Mouse (Mus musculus) liver, embryonic 12.5 days (tissue): ENCODE results near the gene Magi2. TPM values are rescaled to one million over a fixed set of nuclear protein-coding genes. Genes with fewer than 3 reads are reported as not detected.
"Not testable (repeated sequence)": the region's sequence is repeated elsewhere in the genome, so short reads cannot be mapped to it uniquely, and the experiment has no call there.

Experiments used
- ATAC-seq: fragments of 200-750 bp; cut with Nextera tagmentation; 2 replicates; pipeline ENCODE4 v1.8.0; 2017; ENCODE audit warnings: moderate number of reproducible peaks, mild to moderate bottlenecking, moderate library complexity
- H3K27ac ChIP-seq: fragments of 300-500 bp; sonication (generic); 2 replicates; pipeline ENCODE4 v1.5.1; 2016; ENCODE audit warnings: mild to moderate bottlenecking
- H3K27me3 ChIP-seq: fragments of 300-500 bp; sonication (generic); replicated peaks from 2 replicates; pipeline ENCODE4 v1.6.1; 2016; ENCODE audit warnings: mild to moderate bottlenecking, moderate library complexity
- H3K36me3 ChIP-seq: fragments of 300-500 bp; sonication (generic); 2 replicates; pipeline ENCODE4 v1.6.1; 2016; ENCODE audit warnings: mild to moderate bottlenecking, moderate library complexity
- H3K4me1 ChIP-seq: fragments of 300-500 bp; sonication (generic); 2 replicates; pipeline ENCODE4 v1.6.1; 2016
- H3K4me2 ChIP-seq: fragments of 300-500 bp; sonication (generic); 2 replicates; pipeline ENCODE4 v1.6.1; 2016; ENCODE audit warnings: mild to moderate bottlenecking, moderate library complexity
- H3K4me3 ChIP-seq: fragments of 300-500 bp; sonication (generic); 2 replicates; pipeline ENCODE4 v1.5.1; 2016; ENCODE audit warnings: mild to moderate bottlenecking, moderate library complexity
- H3K9ac ChIP-seq: fragments of 300-500 bp; sonication (generic); 2 replicates; pipeline ENCODE4 v1.6.1; 2016; ENCODE audit warnings: mild to moderate bottlenecking, moderate library complexity
- H3K9me3 ChIP-seq: fragments of 300-500 bp; sonication (generic); replicated peaks from 2 replicates; pipeline ENCODE4 v1.6.1; 2016; ENCODE audit warnings: mild to moderate bottlenecking, moderate library complexity
- WGBS: fragments of 180-500 bp; shearing (Covaris S2); methylation state at CpG from one replicate; pipeline ENCODE4 v1.1.7; 2016; ENCODE audit not compliant: insufficient replicate concordance; 5-methylcytosine and 5-hydroxymethylcytosine counted together
- polyA plus RNA-seq: library from polyadenylated mRNA; unstranded; fragments of >200 nt; fragmentation: Nextera tagmentation; extraction: Ambion mirVana; gene quantifications from 2 replicates; pipeline ENCODE4 v1.2.1, GENCODE M21; 2016

Gene Magi2
- polyA plus RNA-seq, 1 experiment from 2014 or later = 0.77 TPM

GRCm38 (mm10) chr5:20227912-20228762 lies 1001.3 kb downstream of the Magi2 start:
- H3K4me2 ChIP-seq = no peak overlapping the region
- no peaks in the 10 kb centered on the region for H3K4me1 ChIP-seq
- H3K36me3 ChIP-seq = no peaks in the 10 kb centered on the region
- H3K4me3 ChIP-seq = no peak overlapping the region
- no peak overlapping the region for H3K27ac ChIP-seq
- 74% methylated on average over 16 of the region's 16 CpGs for WGBS
- ATAC-seq = no peak
- H3K9me3 ChIP-seq = no peaks in the 10 kb centered on the region
- no peaks in the 10 kb centered on the region for H3K27me3 ChIP-seq
- H3K9ac ChIP-seq = no peak overlapping the region

GRCm38 (mm10) chr5:20231908-20232307 lies 1005.1 kb downstream of the Magi2 start:
- ATAC-seq = no peak
- H3K9ac ChIP-seq = no peak overlapping the region
- WGBS = 48% methylated on average over 3 of the region's 3 CpGs
- no peak overlapping the region for H3K4me3 ChIP-seq
- no peaks in the 10 kb centered on the region for H3K36me3 ChIP-seq
- no peaks in the 10 kb centered on the region for H3K4me1 ChIP-seq
- H3K27ac ChIP-seq = no peak overlapping the region
- no peaks in the 10 kb centered on the region for H3K9me3 ChIP-seq
- no peak overlapping the region for H3K4me2 ChIP-seq
- H3K27me3 ChIP-seq = no peaks in the 10 kb centered on the region

GRCm38 (mm10) chr5:20241523-20241922 lies 1014.7 kb downstream of the Magi2 start:
- Histone ChIP-seq H3K27me3 (no peaks in the 10 kb centered on the region), H3K36me3 (no peaks in the 10 kb centered on the region), H3K27ac (no peak overlapping the region), H3K4me2 (no peak overlapping the region), H3K9me3 (no peaks in the 10 kb centered on the region), H3K9ac (no peak overlapping the region), H3K4me1 (no peaks in the 10 kb centered on the region), H3K4me3 (no peak overlapping the region)
- whole genome bisulfite sequencing = 69% methylated on average over 2 of the region's 2 CpGs
- no peak for ATAC-seq

- no peak for ATAC-seq
- Histone ChIP-seq H3K4me2 (no peak overlapping the region), H3K4me3 (no peak overlapping the region), H3K4me1 (no peaks in the 10 kb centered on the region), H3K9me3 (no peaks in the 10 kb centered on the region), H3K36me3 (no peaks in the 10 kb centered on the region), H3K27me3 (no peaks in the 10 kb centered on the region), H3K9ac (no peak overlapping the region), H3K27ac (no peak overlapping the region)
These were observed 1015.7 kb downstream of the Magi2 start for GRCm38 (mm10) chr5:20242496-20242895.

- Histone ChIP-seq H3K27me3 (no peaks in the 10 kb centered on the region), H3K4me1 (no peaks in the 10 kb centered on the region), H3K9ac (no peak overlapping the region), H3K4me2 (no peak overlapping the region), H3K9me3 (no peaks in the 10 kb centered on the region), H3K36me3 (no peaks in the 10 kb centered on the region), H3K27ac (no peak overlapping the region), H3K4me3 (no peak overlapping the region)
- WGBS = 70% methylated on average over 6 of the region's 6 CpGs
- ATAC-seq = no peak
These were observed 1022.5 kb downstream of the Magi2 start for GRCm38 (mm10) chr5:20249382-20249781.

- Histone ChIP-seq H3K4me3 (no peak overlapping the region), H3K4me1 (no peaks in the 10 kb centered on the region), H3K27ac (no peak overlapping the region), H3K4me2 (no peak overlapping the region), H3K9ac (no peak overlapping the region), H3K36me3 (no peaks in the 10 kb centered on the region), H3K9me3 (no peaks in the 10 kb centered on the region), H3K27me3 (no peaks in the 10 kb centered on the region)
- ATAC-seq = no peak
- whole genome bisulfite sequencing = 68% methylated on average over 6 of the region's 6 CpGs
These were observed 1024.7 kb downstream of the Magi2 start for GRCm38 (mm10) chr5:20251541-20251940.

- Histone ChIP-seq H3K9ac (no peak overlapping the region), H3K27ac (no peak overlapping the region), H3K36me3 (no peaks in the 10 kb centered on the region), H3K27me3 (no peaks in the 10 kb centered on the region), H3K4me2 (no peak overlapping the region), H3K4me3 (no peak overlapping the region), H3K4me1 (no peaks in the 10 kb centered on the region), H3K9me3 (no peaks in the 10 kb centered on the region)
- ATAC-seq = no peak
- WGBS = 50% methylated on average over 3 of the region's 3 CpGs
These were observed 1029.5 kb downstream of the Magi2 start for GRCm38 (mm10) chr5:20256150-20256868.

GRCm38 (mm10) chr5:20256933-20257332 lies 1030.1 kb downstream of the Magi2 start:
- WGBS = 33% methylated on average over 2 of the region's 2 CpGs
- H3K27me3 ChIP-seq = no peaks in the 10 kb centered on the region
- no peaks in the 10 kb centered on the region for H3K9me3 ChIP-seq
- no peak overlapping the region for H3K4me3 ChIP-seq
- no peak for ATAC-seq
- no peaks in the 10 kb centered on the region for H3K36me3 ChIP-seq
- no peaks in the 10 kb centered on the region for H3K4me1 ChIP-seq
- no peak overlapping the region for H3K9ac ChIP-seq
- no peak overlapping the region for H3K27ac ChIP-seq
- no peak overlapping the region for H3K4me2 ChIP-seq

GRCm38 (mm10) chr5:20257419-20257818 lies 1030.6 kb downstream of the Magi2 start:
- no peak for ATAC-seq
- Histone ChIP-seq H3K4me1 (no peaks in the 10 kb centered on the region), H3K4me2 (no peak overlapping the region), H3K4me3 (no peak overlapping the region), H3K9me3 (no peaks in the 10 kb centered on the region), H3K27me3 (no peaks in the 10 kb centered on the region), H3K9ac (no peak overlapping the region), H3K36me3 (no peaks in the 10 kb centered on the region), H3K27ac (no peak overlapping the region)
- WGBS = 71% methylated on average over 4 of the region's 4 CpGs

GRCm38 (mm10) chr5:20259719-20260118 lies 1032.9 kb downstream of the Magi2 start:
- 60% methylated on average over 3 of the region's 3 CpGs for WGBS
- H3K27ac ChIP-seq = no peak overlapping the region
- ATAC-seq = no peak
- no peaks in the 10 kb centered on the region for H3K27me3 ChIP-seq
- H3K4me2 ChIP-seq = no peak overlapping the region
- no peaks in the 10 kb centered on the region for H3K4me1 ChIP-seq
- no peaks in the 10 kb centered on the region for H3K36me3 ChIP-seq
- no peak overlapping the region for H3K4me3 ChIP-seq
- H3K9me3 ChIP-seq = no peaks in the 10 kb centered on the region
- H3K9ac ChIP-seq = no peak overlapping the region

- not testable (repeated sequence) for H3K27ac ChIP-seq, H3K4me3 ChIP-seq, H3K27me3 ChIP-seq, H3K36me3 ChIP-seq, ATAC-seq, H3K9me3 ChIP-seq, H3K4me2 ChIP-seq, H3K9ac ChIP-seq, H3K4me1 ChIP-seq
- 59% methylated on average over 1 of the region's 1 CpGs for WGBS
These were observed 1045.8 kb downstream of the Magi2 start for GRCm38 (mm10) chr5:20272680-20273079.

GRCm38 (mm10) chr5:20275632-20276031 lies 1048.8 kb downstream of the Magi2 start:
- 73% methylated on average over 2 of the region's 2 CpGs for WGBS

More at GRCm38 (mm10) chr5:20275632-20276031, 1048.8 kb downstream of the Magi2 start:
- H3K9ac ChIP-seq = no peak overlapping the region
- no peak overlapping the region for H3K4me2 ChIP-seq
- H3K4me3 ChIP-seq = no peak overlapping the region
- no peaks in the 10 kb centered on the region for H3K4me1 ChIP-seq
- ATAC-seq = no peak
- H3K27me3 ChIP-seq = no peaks in the 10 kb centered on the region
- no peaks in the 10 kb centered on the region for H3K36me3 ChIP-seq
- H3K27ac ChIP-seq = no peak overlapping the region
- no peaks in the 10 kb centered on the region for H3K9me3 ChIP-seq
